Mouse (Mus musculus): ENCODE data around the gene Pias1. TPM values are rescaled to one million over a fixed set of nuclear protein-coding genes. Genes with fewer than 3 reads are reported as not detected.

Pias1 gene
- polyA plus RNA-seq, 1 experiment from 2014 or later, result 41.5 TPM

- Histone ChIP-seq H3K4me3 (ENCODE audit: low read depth, low read length) (no peak overlapping the region), H3K36me3 (ENCODE audit: control insufficient read depth, insufficient read depth, low read length) (peaks cover 3% of the 10 kb centered on the region; the same call in 1 of the 2 replicates), H3K4me2 (peak overlapping the region; percentile 29; the same call in 1 of the 2 replicates), H3K9me3 (ENCODE audit: control insufficient read depth, low read length) (no peaks in the 10 kb centered on the region), H3K9ac (ENCODE audit: low read depth, low read length) (no peak overlapping the region), H3K4me1 (replicated peaks; ENCODE audit: control insufficient read depth, insufficient read depth, low read length) (peaks cover 11% of the 10 kb centered on the region), H3K27ac (ENCODE audit: low read depth, low read length) (peak overlapping the region; percentile 55; the same call in 1 of the 2 replicates), H3K27me3 (replicated peaks; ENCODE audit: control insufficient read depth, insufficient read depth, low read length) (no peaks in the 10 kb centered on the region)
- no peak for ATAC-seq (replicated peaks; ENCODE audit: low FRiP score)
- WGBS, result 62% methylated on average over 4 of the region's 4 CpGs
- DNase-seq (ENCODE audit: low spot score), result no peak
Observed at GRCm38 (mm10) chr9:62932575-62933339, 55.0 kb downstream of the Pias1 start.

GRCm38 (mm10) chr9:62924886-62925610 is 62.7 kb downstream of the Pias1 start:
- no peaks in the 10 kb centered on the region for H3K27me3 ChIP-seq (replicated peaks; ENCODE audit: control insufficient read depth, insufficient read depth, low read length)

GRCm38 (mm10) chr9:62920877-62921276 is 66.8 kb downstream of the Pias1 start:
- WGBS, result 69% methylated on average over 2 of the region's 2 CpGs
- Histone ChIP-seq H3K4me3 (ENCODE audit: low read depth, low read length) (no peak overlapping the region), H3K27ac (ENCODE audit: low read depth, low read length) (no peak overlapping the region), H3K4me2 (no peak overlapping the region), H3K9ac (ENCODE audit: low read depth, low read length) (no peak overlapping the region), H3K27me3 (replicated peaks; ENCODE audit: control insufficient read depth, insufficient read depth, low read length) (no peaks in the 10 kb centered on the region), H3K9me3 (ENCODE audit: control insufficient read depth, low read length) (no peaks in the 10 kb centered on the region), H3K36me3 (ENCODE audit: control insufficient read depth, insufficient read depth, low read length) (peaks cover 8% of the 10 kb centered on the region), H3K4me1 (replicated peaks; ENCODE audit: control insufficient read depth, insufficient read depth, low read length) (no peaks in the 10 kb centered on the region)
- ATAC-seq (replicated peaks; ENCODE audit: low FRiP score), result no peak
- no peak for DNase-seq (ENCODE audit: low spot score)

More at GRCm38 (mm10) chr9:62924886-62925610, 62.7 kb downstream of the Pias1 start:
- Histone ChIP-seq H3K4me2 (no peak overlapping the region), H3K9me3 (ENCODE audit: control insufficient read depth, low read length) (no peaks in the 10 kb centered on the region), H3K27ac (ENCODE audit: low read depth, low read length) (no peak overlapping the region), H3K4me3 (ENCODE audit: low read depth, low read length) (no peak overlapping the region), H3K4me1 (replicated peaks; ENCODE audit: control insufficient read depth, insufficient read depth, low read length) (no peaks in the 10 kb centered on the region), H3K36me3 (ENCODE audit: control insufficient read depth, insufficient read depth, low read length) (no peaks in the 10 kb centered on the region), H3K9ac (ENCODE audit: low read depth, low read length) (no peak overlapping the region)
- DNase-seq (ENCODE audit: low spot score), result no peak
- ATAC-seq (replicated peaks; ENCODE audit: low FRiP score), result no peak
- 80% methylated on average over 2 of the region's 2 CpGs for WGBS

- Histone ChIP-seq H3K36me3 (ENCODE audit: control insufficient read depth, insufficient read depth, low read length) (peaks cover 14% of the 10 kb centered on the region), H3K4me2 (no peak overlapping the region), H3K4me1 (replicated peaks; ENCODE audit: control insufficient read depth, insufficient read depth, low read length) (no peaks in the 10 kb centered on the region), H3K27ac (ENCODE audit: low read depth, low read length) (no peak overlapping the region), H3K9ac (ENCODE audit: low read depth, low read length) (no peak overlapping the region), H3K9me3 (ENCODE audit: control insufficient read depth, low read length) (no peaks in the 10 kb centered on the region; the same call in 1 of the 2 replicates), H3K4me3 (ENCODE audit: low read depth, low read length) (no peak overlapping the region), H3K27me3 (replicated peaks; ENCODE audit: control insufficient read depth, insufficient read depth, low read length) (no peaks in the 10 kb centered on the region)
- ATAC-seq (replicated peaks; ENCODE audit: low FRiP score) (no peak), DNase-seq (ENCODE audit: low spot score) (no peak)
- 91% methylated on average over 1 of the region's 1 CpGs for WGBS
Observed at GRCm38 (mm10) chr9:62917059-62917458, 70.7 kb downstream of the Pias1 start.

GRCm38 (mm10) chr9:62913390-62914069 is 74.2 kb downstream of the Pias1 start:
- no peaks in the 10 kb centered on the region; the same call in 1 of the 2 replicates for H3K9me3 ChIP-seq (ENCODE audit: control insufficient read depth, low read length)
- no peak overlapping the region for H3K9ac ChIP-seq (ENCODE audit: low read depth, low read length)
- H3K4me2 ChIP-seq, result no peak overlapping the region
- no peaks in the 10 kb centered on the region for H3K4me1 ChIP-seq (replicated peaks; ENCODE audit: control insufficient read depth, insufficient read depth, low read length)
- H3K36me3 ChIP-seq (ENCODE audit: control insufficient read depth, insufficient read depth, low read length), result peaks cover 14% of the 10 kb centered on the region
- ATAC-seq (replicated peaks; ENCODE audit: low FRiP score) (no peak), DNase-seq (ENCODE audit: low spot score) (no peak)
- H3K4me3 ChIP-seq (ENCODE audit: low read depth, low read length), result no peak overlapping the region
- no peak overlapping the region for H3K27ac ChIP-seq (ENCODE audit: low read depth, low read length)
- WGBS, result 71% methylated on average over 5 of the region's 5 CpGs
- H3K27me3 ChIP-seq (replicated peaks; ENCODE audit: control insufficient read depth, insufficient read depth, low read length), result no peaks in the 10 kb centered on the region

- H3K9me3 ChIP-seq (ENCODE audit: control insufficient read depth, low read length), result 0 out of 2 replicates have a peak, but pooled peaks cover 3% of the 10 kb centered on the region
- H3K4me3 ChIP-seq (ENCODE audit: low read depth, low read length), result no peak overlapping the region
- no peak overlapping the region for H3K4me2 ChIP-seq
- H3K4me1 ChIP-seq (replicated peaks; ENCODE audit: control insufficient read depth, insufficient read depth, low read length), result no peaks in the 10 kb centered on the region
- WGBS, result 92% methylated on average over 8 of the region's 8 CpGs
- peaks cover 10% of the 10 kb centered on the region; the same call in 1 of the 2 replicates for H3K36me3 ChIP-seq (ENCODE audit: control insufficient read depth, insufficient read depth, low read length)
- ATAC-seq (replicated peaks; ENCODE audit: low FRiP score), result no peak
- H3K27me3 ChIP-seq (replicated peaks; ENCODE audit: control insufficient read depth, insufficient read depth, low read length), result no peaks in the 10 kb centered on the region
- H3K9ac ChIP-seq (ENCODE audit: low read depth, low read length), result no peak overlapping the region
- H3K27ac ChIP-seq (ENCODE audit: low read depth, low read length), result no peak overlapping the region
- no peak for DNase-seq (ENCODE audit: low spot score)
Observed at GRCm38 (mm10) chr9:62905039-62905438, 82.7 kb downstream of the Pias1 start.

- no peaks in the 10 kb centered on the region for H3K4me1 ChIP-seq (replicated peaks; ENCODE audit: control insufficient read depth, insufficient read depth, low read length)
- ATAC-seq (replicated peaks; ENCODE audit: low FRiP score) (no peak), DNase-seq (ENCODE audit: low spot score) (no peak)
- 96% methylated on average over 2 of the region's 2 CpGs for WGBS
- H3K4me3 ChIP-seq (ENCODE audit: low read depth, low read length), result no peak overlapping the region
- H3K27ac ChIP-seq (ENCODE audit: low read depth, low read length), result no peak overlapping the region
- H3K9me3 ChIP-seq (ENCODE audit: control insufficient read depth, low read length), result 0 out of 2 replicates have a peak, but pooled peaks cover 3% of the 10 kb centered on the region
- H3K4me2 ChIP-seq, result no peak overlapping the region
- H3K36me3 ChIP-seq (ENCODE audit: control insufficient read depth, insufficient read depth, low read length), result peaks cover 10% of the 10 kb centered on the region; the same call in 1 of the 2 replicates
- no peaks in the 10 kb centered on the region for H3K27me3 ChIP-seq (replicated peaks; ENCODE audit: control insufficient read depth, insufficient read depth, low read length)
- no peak overlapping the region for H3K9ac ChIP-seq (ENCODE audit: low read depth, low read length)
Observed at GRCm38 (mm10) chr9:62903841-62904240, 83.9 kb downstream of the Pias1 start.

GRCm38 (mm10) chr9:62901736-62902135 is 86.0 kb downstream of the Pias1 start:
- WGBS, result 87% methylated on average over 2 of the region's 2 CpGs

More at GRCm38 (mm10) chr9:62901736-62902135, 86.0 kb downstream of the Pias1 start:
- Histone ChIP-seq H3K4me1 (replicated peaks; ENCODE audit: control insufficient read depth, insufficient read depth, low read length) (no peaks in the 10 kb centered on the region), H3K4me3 (ENCODE audit: low read depth, low read length) (no peak overlapping the region), H3K9me3 (ENCODE audit: control insufficient read depth, low read length) (0 out of 2 replicates have a peak, but pooled peaks cover 3% of the 10 kb centered on the region), H3K27ac (ENCODE audit: low read depth, low read length) (no peak overlapping the region), H3K27me3 (replicated peaks; ENCODE audit: control insufficient read depth, insufficient read depth, low read length) (no peaks in the 10 kb centered on the region), H3K36me3 (ENCODE audit: control insufficient read depth, insufficient read depth, low read length) (peaks cover 10% of the 10 kb centered on the region; the same call in 1 of the 2 replicates), H3K4me2 (no peak overlapping the region), H3K9ac (ENCODE audit: low read depth, low read length) (no peak overlapping the region)
- no peak for DNase-seq (ENCODE audit: low spot score)
- no peak for ATAC-seq (replicated peaks; ENCODE audit: low FRiP score)

Data from liver, embryonic 11.5 days (tissue).